Mouse (Mus musculus) erythroblast, embryonic 14.5 days (primary cell): ENCODE data around the gene Tinagl1.

ENCODE experiments used
- GATA1 ChIP-seq: IDR thresholded peaks from 2 replicates; pipeline ENCODE4 v1.6.1; 2012; ENCODE audit warnings: low read length, inconsistent platforms, mixed read lengths
- TAL1 ChIP-seq: IDR thresholded peaks from 3 replicates; pipeline ENCODE4 v1.6.1; 2012; ENCODE audit warnings: low read length, inconsistent platforms, mixed read lengths

DNA sequence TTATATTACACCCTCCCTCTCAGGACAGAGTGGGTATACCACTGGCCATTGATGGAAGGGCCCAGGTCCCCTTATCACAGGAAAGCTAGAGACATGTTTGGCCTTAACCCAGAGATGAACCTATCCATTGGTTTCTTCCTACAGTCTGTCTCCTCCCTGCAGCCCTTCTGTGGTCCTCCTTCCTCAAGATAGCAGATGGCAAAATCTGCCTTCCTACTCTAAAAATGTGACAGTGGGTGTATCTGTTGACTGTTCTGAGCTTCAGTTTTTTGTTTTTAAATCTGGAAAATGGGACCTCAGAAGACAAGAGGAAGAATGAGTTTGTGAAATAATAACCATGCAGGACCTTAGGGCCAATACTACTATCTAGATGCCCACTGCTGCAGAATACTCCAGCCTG is 49.1 kb upstream of the Tinagl1 start:
- TF ChIP-seq GATA1: no peak
- TF ChIP-seq TAL1: no peak
